Mouse (Mus musculus) retina, embryonic 14.5 days (tissue): ENCODE measurements around the gene Nprl2.
A peak's percentile ranks its signal among the peaks of the same experiment; 100 is the strongest.
"Not testable (repeated sequence)": the region's sequence is repeated elsewhere in the genome, so short reads cannot be mapped to it uniquely, and the experiment has no call there.

Experiments
- DNase-seq: peaks from one replicate; pipeline ENCODE4 v3.0.0-alpha.2; 2015; ENCODE audit warnings: low spot score

The Nprl2 gene

DNA sequence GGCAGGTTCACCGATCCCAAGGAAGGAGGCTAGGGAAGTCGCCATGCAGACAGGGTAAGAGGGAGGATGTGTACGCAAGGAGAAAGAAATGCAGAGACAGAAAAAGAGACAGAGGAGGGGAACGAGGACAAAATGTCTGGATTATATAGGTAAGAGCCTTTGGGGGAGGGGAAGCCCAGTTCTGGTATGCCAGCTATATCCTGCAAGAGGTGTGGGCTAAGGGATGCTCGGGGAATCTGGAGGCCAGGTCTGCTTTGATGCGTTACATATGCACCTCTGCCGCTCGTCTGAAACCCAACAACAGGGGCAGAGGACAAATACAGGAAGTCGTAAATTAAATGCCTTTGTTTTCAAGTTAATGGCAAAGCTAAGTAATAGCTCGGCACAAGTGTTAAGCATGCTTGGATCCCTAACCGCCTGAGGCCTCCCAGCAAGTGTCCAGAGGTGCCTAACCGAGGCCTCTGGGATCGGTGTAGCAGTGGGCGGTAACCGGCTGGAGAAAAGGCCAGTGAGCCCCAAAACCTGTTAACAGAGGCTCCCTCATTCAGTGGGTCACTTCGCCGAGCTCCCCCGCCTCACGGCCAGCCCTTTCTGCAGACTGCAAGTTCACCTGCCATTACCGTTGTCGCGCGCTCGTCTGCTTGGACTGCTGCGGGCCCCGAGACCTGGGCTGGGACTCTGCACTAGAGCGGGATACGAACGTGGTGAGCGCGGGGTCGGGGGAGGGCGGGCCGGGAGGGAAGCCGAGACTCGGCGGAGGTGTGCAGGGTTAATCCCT is 11.7 kb downstream of the Nprl2 start:
- no peak for DNase-seq

DNA sequence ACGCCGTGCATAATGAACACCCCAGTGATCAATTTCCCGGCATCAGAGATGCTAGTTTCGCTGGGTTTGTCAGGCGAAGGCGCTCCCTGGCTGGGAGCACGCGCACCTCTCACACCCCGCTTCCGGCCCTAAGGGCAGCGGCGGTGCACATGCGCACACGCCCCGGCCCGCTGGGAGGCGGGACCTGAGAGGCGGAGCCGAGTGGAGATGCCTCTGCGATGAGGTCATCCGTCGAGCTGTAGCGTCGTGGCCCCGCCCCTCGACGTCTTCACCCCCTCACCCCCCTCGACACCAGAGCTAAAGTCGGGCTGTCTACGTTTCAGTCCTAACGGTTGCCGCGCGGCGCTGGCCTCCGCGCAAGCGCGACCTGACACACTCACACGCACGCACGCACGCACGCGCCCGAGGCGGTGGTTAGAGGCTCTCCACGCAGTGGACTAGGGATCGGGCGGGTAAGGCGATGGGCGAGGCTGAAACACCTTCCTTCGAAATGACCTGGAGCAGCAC is 12.3 kb downstream of the Nprl2 start:
- peak; percentile 99 for DNase-seq

GRCm38 (mm10) chr9:107555031-107555457 is 13.0 kb downstream of the Nprl2 start:
- peak; percentile 60 for DNase-seq

DNA sequence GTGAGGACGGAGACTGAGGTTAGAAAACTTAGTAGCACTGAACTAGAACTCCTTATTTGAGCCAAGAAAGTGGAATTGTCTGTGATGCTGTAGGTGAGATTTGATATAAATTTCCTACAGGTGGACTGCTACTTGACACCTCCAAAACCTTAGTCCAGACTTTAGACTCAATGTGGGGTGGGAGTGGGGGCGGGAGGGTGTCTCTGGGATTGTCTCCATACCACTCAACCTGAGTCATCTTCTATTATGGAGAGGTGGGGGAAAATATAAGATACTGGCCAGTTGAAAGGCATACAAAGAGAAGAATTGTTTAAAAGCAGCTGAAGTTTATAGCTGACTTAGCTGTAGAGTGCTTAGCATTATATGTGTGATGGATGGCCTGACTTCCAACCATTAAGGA is 13.7 kb downstream of the Nprl2 start:
- no peak for DNase-seq

DNA sequence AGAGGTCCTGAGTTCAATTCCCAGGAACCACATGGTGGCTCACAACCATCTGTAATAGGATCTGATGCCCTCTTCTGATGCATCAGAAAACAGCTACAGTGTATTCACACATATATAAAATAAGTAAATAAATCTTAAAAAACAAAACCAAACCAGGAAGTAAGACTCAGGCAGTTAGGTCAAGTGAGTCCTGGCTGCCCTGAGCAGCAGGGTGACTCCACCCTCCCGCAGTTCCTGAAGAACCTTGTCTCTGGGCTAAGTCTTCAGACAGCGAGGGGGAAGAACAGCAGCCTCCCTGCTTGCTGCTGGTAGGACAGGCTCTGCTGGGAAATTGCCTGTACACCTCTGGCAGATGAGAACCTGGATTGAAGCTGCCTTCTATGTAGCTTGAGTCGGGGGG is 14.3 kb downstream of the Nprl2 start:
- no peak for DNase-seq

- DNase-seq = peak; percentile 93
Measured at GRCm38 (mm10) chr9:107563029-107563581, 21.1 kb downstream of the Nprl2 start, which contains the start of gene Tusc2. Gene Tusc2 (plus strand): TSS chr9:107563255.

GRCm38 (mm10) chr9:107565556-107565955 is 23.5 kb downstream of the Nprl2 start:
- not testable (repeated sequence) for DNase-seq

GRCm38 (mm10) chr9:107566041-107566709 is 24.1 kb downstream of the Nprl2 start:
- DNase-seq = peak; percentile 84

- DNase-seq = no peak
Measured at GRCm38 (mm10) chr9:107566855-107567254, 24.8 kb downstream of the Nprl2 start.

- no peak for DNase-seq
Measured at GRCm38 (mm10) chr9:107567702-107568319, 25.8 kb downstream of the Nprl2 start, which contains the start of gene Hyal2. Gene Hyal2 (plus strand): TSS chr9:107567945.

DNA sequence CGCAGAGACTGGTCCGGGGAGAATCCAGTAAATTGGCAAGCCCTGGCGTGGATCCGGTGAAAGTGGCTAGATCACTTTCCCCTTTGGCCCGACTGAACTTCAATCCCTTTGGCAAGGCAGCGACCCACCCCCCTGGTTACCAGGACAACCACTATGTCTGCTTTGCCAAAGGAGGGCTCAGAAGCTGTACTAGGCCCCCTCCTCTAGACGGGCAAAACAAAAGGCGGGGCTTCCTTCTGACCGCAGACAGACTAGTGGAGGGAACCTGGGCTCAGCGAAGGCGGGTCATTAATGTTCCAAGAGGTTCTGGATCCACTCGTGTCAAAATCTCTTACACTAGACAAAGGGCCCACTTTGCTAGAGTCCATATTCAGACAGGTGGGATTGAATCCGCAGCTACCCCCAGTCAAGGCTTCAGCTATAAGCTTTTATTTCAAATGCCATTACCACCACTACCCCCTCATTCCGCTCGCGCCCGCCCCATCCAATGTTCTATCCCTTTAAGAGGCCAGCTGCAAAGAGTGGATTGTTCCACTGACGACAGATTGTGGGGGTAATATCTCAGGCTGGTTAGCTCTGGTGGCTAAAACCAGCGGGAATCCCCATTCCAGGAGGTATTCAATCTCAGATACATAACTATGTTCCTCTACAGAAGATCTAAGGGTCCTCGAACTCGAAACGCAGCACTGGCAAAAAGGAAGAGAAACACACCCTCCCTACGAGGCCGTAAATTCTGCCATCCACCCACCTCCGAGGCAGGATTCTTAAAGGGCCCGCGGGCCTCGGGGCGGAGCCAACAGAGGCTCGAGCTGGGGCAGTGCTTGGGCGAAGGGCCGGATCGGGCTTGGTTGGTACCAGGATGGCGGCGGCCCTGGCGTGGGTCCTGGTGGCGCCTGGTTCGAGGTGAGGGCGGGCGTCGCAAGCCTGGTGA is 26.6 kb downstream of the Nprl2 start:
- peak; percentile 91 for DNase-seq

GRCm38 (mm10) chr9:107569270-107569669 is 27.2 kb downstream of the Nprl2 start:
- no peak for DNase-seq

DNA sequence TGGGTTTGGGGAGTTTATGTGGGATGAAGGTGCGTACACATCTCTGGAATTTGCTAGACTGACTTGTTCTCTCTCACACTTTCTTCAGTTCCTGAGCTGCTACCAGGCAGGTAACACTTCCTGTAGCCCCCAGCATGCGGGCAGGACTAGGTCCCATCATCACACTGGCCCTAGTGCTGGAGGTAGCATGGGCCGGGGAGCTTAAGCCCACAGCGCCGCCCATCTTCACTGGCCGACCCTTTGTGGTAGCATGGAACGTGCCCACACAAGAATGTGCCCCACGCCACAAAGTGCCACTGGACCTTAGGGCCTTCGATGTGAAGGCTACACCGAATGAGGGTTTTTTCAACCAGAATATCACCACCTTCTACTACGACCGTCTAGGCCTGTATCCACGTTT is 28.0 kb downstream of the Nprl2 start:
- no peak for DNase-seq

GRCm38 (mm10) chr9:107570845-107571244 is 28.8 kb downstream of the Nprl2 start:
- no peak for DNase-seq

DNA sequence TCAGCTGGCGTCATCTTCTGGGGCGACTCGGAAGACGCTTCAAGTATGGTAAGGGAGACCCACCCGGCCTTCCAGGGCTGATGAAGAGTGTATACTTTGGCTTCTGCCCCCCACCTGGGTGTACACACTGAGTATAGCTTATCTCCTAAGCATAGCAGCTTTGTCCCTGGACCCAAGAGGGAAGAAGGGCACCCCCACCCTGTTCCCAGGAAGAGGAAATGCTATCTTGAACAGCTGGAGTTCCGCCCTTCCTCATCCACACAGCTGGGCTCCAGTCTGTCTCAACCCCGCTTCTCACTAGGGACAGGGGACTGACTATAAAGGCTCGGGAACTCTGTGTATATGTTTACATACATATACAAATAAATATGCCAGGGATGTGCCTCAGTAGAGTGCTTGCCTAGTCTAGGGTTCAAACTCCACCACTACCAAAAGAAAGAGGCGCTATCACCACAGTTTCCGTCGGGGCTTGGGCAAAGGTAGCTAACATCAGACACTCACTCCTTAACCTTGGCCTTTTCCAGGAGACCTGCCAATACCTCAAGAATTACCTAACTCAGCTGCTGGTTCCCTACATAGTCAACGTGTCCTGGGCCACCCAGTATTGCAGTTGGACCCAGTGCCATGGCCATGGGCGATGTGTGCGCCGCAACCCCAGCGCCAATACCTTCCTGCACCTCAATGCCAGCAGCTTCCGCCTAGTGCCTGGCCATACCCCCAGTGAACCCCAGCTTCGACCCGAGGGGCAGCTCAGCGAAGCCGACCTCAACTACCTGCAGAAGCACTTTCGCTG is 29.7 kb downstream of the Nprl2 start:
- DNase-seq = no peak

- DNase-seq = no peak
Measured at GRCm38 (mm10) chr9:107572327-107572662, 30.3 kb downstream of the Nprl2 start.

GRCm38 (mm10) chr9:107573774-107574173 is 31.7 kb downstream of the Nprl2 start:
- not testable (repeated sequence) for DNase-seq

- DNase-seq = no peak
Measured at GRCm38 (mm10) chr9:107575579-107576356, 33.7 kb downstream of the Nprl2 start.

GRCm38 (mm10) chr9:107576357-107577107 is 34.5 kb downstream of the Nprl2 start, which contains the start of gene Hyal1:
Gene Hyal1 (plus strand): TSS chr9:107576927.
- peak; percentile 82 for DNase-seq
